Mouse (Mus musculus): ENCODE results near the gene Sprr2b. TPM values are rescaled to one million over a fixed set of nuclear protein-coding genes. Genes with fewer than 3 reads are reported as not detected.

Gene Sprr2b
- polyA plus RNA-seq, 1 experiment from 2014 or later, result not detected

DNA sequence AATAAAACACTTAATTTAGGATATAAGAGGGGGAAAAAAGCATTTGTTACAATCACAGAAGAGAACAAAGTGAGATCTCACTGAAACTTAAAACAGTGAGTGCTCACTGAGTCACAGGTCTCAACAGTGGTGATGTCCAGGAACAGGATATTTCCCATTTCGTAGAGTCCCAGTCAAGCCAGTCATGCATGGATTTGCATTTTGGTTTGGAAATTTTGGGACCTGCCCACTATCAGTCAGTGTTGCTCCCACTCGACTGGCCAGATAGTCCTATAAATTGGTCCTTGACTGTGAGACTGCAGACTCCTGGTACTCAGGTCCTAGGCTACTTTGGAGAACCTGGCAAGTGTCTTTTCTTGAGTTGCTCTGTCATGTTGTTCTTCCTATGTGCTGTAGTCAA, 35.4 kb downstream of the Sprr2b start, which contains the start of gene Sprr2e:
Sprr2e (plus strand) TSS at position 301 of the 400 bp plus-strand sequence.
- no peaks in the 10 kb centered on the region for H3K27me3 ChIP-seq (replicated peaks)
- H3K9ac ChIP-seq, result no peak within 1 kb of the TSS
- H3K4me2 ChIP-seq, result no peak within 1 kb of the TSS
- no peak for ATAC-seq (ENCODE audit: extremely low read depth, insufficient number of reproducible peaks, low FRiP score, low TSS enrichment)
- WGBS, result 77% methylated on average over 2 of the region's 2 CpGs
- H3K9me3 ChIP-seq, result no peaks in the 10 kb centered on the region
- no peaks in the 10 kb centered on the region for H3K4me1 ChIP-seq
- H3K36me3 ChIP-seq, result no peaks in the 10 kb centered on the region
- H3K4me3 ChIP-seq, result no peak within 1 kb of the TSS
- H3K27ac ChIP-seq (replicated peaks), result no peak within 1 kb of the TSS

DNA sequence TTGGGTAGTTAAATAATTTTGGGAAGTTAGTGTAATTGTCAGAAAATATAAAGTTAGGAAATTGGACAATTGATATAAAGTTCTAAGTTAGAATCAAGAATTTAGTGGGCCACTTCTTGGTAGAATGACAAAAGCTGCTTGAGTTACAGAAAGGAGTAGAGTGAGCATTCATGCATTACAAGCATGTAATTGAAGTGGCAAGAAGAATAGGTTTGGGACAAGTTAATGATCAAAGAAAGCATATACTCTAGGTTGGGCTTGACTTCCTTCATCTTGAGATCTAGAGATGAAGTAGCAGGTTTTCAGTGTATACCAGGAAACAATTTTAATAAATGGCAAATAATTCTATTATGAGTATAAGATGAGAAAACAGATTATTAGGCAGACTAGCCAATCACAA, 45.2 kb downstream of the Sprr2b start:
- Histone ChIP-seq H3K27me3 (replicated peaks) (no peaks in the 10 kb centered on the region), H3K36me3 (no peaks in the 10 kb centered on the region), H3K4me2 (no peak overlapping the region), H3K9me3 (no peaks in the 10 kb centered on the region; the same call in 1 of the 2 replicates), H3K27ac (replicated peaks) (no peak overlapping the region), H3K4me3 (no peak overlapping the region), H3K9ac (no peak overlapping the region), H3K4me1 (no peaks in the 10 kb centered on the region)
- ATAC-seq (ENCODE audit: extremely low read depth, insufficient number of reproducible peaks, low FRiP score, low TSS enrichment), result no peak

DNA sequence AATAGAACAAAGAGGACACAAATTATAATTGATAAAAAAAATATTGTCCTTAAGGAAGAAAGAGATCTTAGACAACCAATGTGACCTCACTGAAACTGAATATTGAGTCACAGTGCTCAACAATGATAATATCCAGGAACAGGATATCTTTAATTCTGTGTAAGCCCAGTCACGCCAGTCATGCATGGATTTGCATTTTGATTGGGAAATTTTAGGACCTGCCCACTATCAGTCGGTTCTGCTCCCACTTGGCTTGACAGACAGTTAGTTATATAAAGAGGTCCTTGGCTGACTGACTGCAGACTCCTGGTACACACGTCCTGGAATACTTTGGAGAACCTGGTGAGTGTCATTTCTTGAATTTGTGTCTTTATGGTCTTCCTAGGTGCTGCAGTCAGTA, 48.5 kb downstream of the Sprr2b start, which contains the start of gene Sprr2f:
Sprr2f (plus strand) TSS at position 301 of the 400 bp plus-strand sequence.
- Histone ChIP-seq H3K4me3 (no peak within 1 kb of the TSS), H3K4me1 (no peaks in the 10 kb centered on the region), H3K9me3 (no peaks in the 10 kb centered on the region), H3K4me2 (no peak within 1 kb of the TSS), H3K9ac (no peak within 1 kb of the TSS), H3K27me3 (replicated peaks) (no peaks in the 10 kb centered on the region), H3K27ac (replicated peaks) (no peak within 1 kb of the TSS), H3K36me3 (no peaks in the 10 kb centered on the region)
- WGBS, result 50% methylated on average over 3 of the region's 3 CpGs
- ATAC-seq (ENCODE audit: extremely low read depth, insufficient number of reproducible peaks, low FRiP score, low TSS enrichment), result no peak

Other genes starting within 250 kb of the Sprr2b start
- gene Lor, start 233.5 kb upstream of the Sprr2b start, polyA plus RNA-seq (2015; fragmentation: Nextera tagmentation; extraction: Ambion mirVana), result 0.34 and 0.52 TPM in 2 replicates
- not detected in 2 replicates for gene Prr9, start 192.7 kb upstream of the Sprr2b start, polyA plus RNA-seq (2015; fragmentation: Nextera tagmentation; extraction: Ambion mirVana)
- not detected in 2 replicates for gene Lelp1, start 173.9 kb upstream of the Sprr2b start, polyA plus RNA-seq (2015; fragmentation: Nextera tagmentation; extraction: Ambion mirVana)
- not detected in 2 replicates for gene Sprr2a1, start 100.8 kb upstream of the Sprr2b start, polyA plus RNA-seq (2015; fragmentation: Nextera tagmentation; extraction: Ambion mirVana)
- 1.6 and 2.0 TPM in 2 replicates for gene Sprr2a2, start 100.7 kb upstream of the Sprr2b start, polyA plus RNA-seq (2015; fragmentation: Nextera tagmentation; extraction: Ambion mirVana)
- gene Sprr2a3, start 31.2 kb upstream of the Sprr2b start, polyA plus RNA-seq (2015; fragmentation: Nextera tagmentation; extraction: Ambion mirVana), result not detected in 2 replicates
- gene Sprr2d, start 22.5 kb downstream of the Sprr2b start, polyA plus RNA-seq (2015; fragmentation: Nextera tagmentation; extraction: Ambion mirVana), result not detected in 2 replicates
- not detected in 2 replicates for gene Sprr2e, start 35.5 kb downstream of the Sprr2b start, polyA plus RNA-seq (2015; fragmentation: Nextera tagmentation; extraction: Ambion mirVana)
- gene Sprr2f, start 48.6 kb downstream of the Sprr2b start, polyA plus RNA-seq (2015; fragmentation: Nextera tagmentation; extraction: Ambion mirVana), result not detected in 2 replicates
- gene Sprr2h, start 69.1 kb downstream of the Sprr2b start, polyA plus RNA-seq (2015; fragmentation: Nextera tagmentation; extraction: Ambion mirVana), result not detected in 2 replicates
- gene Sprr2i, start 91.4 kb downstream of the Sprr2b start, polyA plus RNA-seq (2015; fragmentation: Nextera tagmentation; extraction: Ambion mirVana), result not detected in 2 replicates
- gene Sprr2j-ps, start 101.5 kb downstream of the Sprr2b start, polyA plus RNA-seq (2015; fragmentation: Nextera tagmentation; extraction: Ambion mirVana), result not detected in 2 replicates
- 6.5 and 6.8 TPM in 2 replicates for gene Gm9774, start 112.8 kb downstream of the Sprr2b start, polyA plus RNA-seq (2015; fragmentation: Nextera tagmentation; extraction: Ambion mirVana)
- gene Sprr2k, start 116.0 kb downstream of the Sprr2b start, polyA plus RNA-seq (2015; fragmentation: Nextera tagmentation; extraction: Ambion mirVana), result not detected in 2 replicates
- not detected in 2 replicates for gene Sprr1b, start 122.2 kb downstream of the Sprr2b start, polyA plus RNA-seq (2015; fragmentation: Nextera tagmentation; extraction: Ambion mirVana)
- not detected in 2 replicates for gene Sprr3, start 142.1 kb downstream of the Sprr2b start, polyA plus RNA-seq (2015; fragmentation: Nextera tagmentation; extraction: Ambion mirVana)
- 0.19 and 0.31 TPM in 2 replicates for gene Sprr1a, start 169.3 kb downstream of the Sprr2b start, polyA plus RNA-seq (2015; fragmentation: Nextera tagmentation; extraction: Ambion mirVana)
- gene Sprr4, start 183.9 kb downstream of the Sprr2b start, polyA plus RNA-seq (2015; fragmentation: Nextera tagmentation; extraction: Ambion mirVana), result not detected in 2 replicates
- not detected in 2 replicates for gene 2310046K23Rik, start 217.9 kb downstream of the Sprr2b start, polyA plus RNA-seq (2015; fragmentation: Nextera tagmentation; extraction: Ambion mirVana)